Mouse (Mus musculus): Measurements from ENCODE around the gene Epha10.
"Not testable (repeated sequence)": the region's sequence is repeated elsewhere in the genome, so short reads cannot be mapped to it uniquely, and the experiment has no call there.

Gene Epha10

DNA sequence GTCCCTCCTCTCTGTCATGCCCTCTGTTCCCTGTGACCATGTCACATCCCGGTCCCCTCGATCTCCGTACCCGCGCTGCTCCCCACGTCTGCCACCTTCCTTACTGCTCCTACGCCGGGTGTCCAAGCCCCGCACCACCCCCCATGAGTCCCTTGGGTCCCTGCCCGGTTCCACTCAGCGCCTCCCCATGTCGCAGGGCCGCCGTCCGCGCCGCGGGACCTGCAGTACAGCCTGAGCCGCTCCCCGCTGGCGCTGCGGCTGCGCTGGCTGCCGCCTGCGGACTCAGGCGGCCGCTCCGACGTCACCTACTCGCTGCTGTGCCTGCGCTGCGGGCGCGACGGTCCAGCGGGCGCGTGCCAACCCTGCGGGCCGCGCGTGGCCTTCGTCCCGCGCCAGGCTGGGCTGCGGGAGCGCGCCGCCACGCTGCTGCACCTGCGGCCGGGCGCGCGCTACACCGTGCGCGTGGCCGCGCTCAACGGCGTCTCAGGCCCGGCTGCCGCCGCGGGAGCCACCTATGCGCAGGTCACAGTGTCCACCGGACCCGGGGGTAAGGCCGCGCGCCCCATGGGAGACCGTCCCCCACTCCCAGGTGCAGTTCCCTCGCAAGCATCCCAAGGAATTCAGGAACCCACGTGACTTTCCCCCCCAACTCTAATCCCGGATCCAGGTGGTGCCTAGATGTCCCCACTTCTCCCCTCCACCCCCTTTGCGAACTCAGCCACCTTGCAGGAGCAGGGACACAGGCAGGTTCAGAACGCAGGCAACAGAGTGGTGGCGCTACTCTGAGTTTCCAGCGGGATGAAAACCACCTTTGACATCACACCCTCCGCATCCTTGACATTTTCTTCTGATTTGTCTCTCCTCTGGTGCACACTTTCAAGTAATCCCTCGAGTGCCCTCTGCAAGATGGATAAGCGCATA lies 14.1 kb downstream of the Epha10 start:
- no peak for DNase-seq (ENCODE audit: low spot score)

DNA sequence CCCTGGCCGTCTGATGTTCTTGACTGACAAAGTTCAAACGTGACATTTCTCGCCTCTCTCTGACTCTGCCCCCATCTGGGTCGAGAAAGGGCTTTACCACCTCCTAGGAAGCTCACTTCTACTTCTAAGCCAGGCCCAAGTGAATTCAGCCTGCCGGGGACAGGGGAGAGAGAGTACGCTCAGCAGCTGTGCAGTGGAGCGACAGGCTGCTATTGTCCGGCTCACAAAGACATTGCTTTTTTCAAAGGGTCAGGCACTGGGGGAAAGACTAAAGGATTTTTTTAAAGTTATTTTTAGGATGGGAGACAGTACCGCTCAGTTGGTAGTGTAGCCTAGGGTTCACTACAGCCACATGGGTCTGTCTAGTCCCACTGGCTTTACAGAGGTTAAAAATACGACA lies 17.7 kb downstream of the Epha10 start:
- DNase-seq (ENCODE audit: low spot score): no peak

DNA sequence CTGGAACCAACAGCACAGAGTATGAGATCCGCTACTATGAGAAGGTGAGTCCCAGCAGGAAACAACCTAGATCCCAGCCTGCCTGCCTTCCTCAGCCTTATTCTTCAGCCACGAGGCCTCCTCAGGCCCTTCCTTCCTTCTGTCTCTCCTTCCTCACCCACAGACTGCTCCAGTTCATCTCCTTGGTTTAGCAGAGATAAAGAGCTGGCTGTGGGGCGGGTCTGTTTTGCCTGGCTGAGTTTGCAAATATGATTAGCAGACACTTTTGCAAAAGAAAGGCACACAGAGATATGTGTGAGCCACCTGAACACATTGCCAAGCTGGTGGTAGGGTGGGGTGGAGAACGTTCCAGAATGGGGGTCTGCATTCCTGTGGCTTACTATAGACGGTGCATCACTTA lies 19.2 kb downstream of the Epha10 start:
- DNase-seq (ENCODE audit: low spot score): no peak

DNA sequence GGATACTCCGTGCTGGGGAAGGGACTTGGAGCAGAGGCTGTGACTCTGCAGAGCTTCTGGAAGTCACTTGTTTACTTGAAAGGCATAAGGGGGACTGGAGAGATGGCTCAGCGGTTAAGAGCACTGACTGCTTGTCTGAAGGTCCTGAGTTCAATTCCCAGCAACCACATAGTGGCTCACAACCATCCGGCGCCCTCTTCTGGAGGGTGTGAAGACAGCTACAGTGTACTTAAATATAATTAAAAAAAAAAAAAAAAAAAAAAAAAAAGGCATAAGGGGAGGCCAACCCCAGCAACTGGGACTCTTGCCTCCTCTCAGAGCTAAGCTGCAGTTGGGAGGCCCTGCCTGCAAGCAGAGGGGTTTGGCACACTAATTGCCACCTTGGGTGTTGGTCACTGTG lies 24.7 kb downstream of the Epha10 start:
- no peak for DNase-seq (ENCODE audit: low spot score)

DNA sequence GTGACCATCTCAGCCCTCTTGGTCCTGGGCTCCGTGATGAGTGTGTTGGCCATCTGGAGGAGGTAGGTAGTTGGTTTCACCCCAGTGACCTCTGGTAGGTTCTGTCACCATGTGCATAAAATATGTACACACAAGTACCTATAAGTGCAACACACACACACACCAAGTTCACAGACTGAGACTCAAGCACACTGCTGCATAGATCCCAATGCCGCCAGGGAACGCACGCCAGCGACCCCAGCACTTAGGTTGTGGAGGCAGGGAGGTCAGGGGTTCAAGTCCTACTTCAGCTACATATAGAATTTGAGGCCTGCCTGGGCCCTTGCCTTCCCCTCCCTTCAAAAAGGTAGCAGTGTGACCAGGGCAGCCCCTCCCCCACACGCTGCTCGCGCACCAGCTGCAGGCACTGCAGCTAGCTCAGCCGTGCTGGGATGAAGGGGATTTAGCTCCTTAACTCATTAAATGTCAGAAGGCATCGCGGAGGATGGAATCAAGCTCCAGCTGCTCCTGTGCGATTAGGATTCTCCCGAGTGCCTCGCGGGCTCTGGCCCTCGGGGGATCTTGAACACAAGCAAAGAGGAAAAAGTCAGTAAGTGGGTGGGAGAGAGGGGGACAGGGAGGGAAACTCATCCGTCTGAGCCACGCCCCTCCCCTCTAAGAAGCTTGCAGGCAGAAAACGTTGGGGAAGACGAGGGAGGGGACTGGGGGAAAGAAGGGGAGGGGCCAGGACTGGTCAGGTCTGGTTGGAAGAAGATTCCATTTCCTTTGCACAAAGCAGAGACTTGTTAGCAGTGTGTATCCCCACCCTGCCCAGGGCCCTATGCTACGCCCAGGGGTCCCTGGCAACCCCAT lies 25.5 kb downstream of the Epha10 start:
- DNase-seq (ENCODE audit: low spot score): no peak

DNA sequence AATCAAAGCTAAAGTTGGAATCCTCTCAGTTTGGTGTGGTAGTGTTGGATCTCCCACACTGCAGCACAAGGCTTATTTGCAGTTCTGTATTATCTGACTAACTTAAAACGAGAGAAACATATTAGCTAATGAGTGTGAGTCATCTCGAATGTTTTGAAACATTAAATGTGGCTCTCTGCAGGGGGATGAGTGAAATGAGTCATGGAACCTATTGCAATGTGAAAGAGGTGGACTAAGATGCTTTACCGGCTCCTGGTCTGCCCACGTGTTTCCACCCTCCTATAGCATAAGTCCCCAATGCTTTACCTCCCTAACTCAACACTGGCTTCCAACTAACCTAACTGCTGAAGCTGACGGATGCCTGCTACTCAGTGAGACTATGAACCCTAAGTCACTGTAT lies 47.4 kb downstream of the Epha10 start:
- DNase-seq (ENCODE audit: low spot score): no peak

DNA sequence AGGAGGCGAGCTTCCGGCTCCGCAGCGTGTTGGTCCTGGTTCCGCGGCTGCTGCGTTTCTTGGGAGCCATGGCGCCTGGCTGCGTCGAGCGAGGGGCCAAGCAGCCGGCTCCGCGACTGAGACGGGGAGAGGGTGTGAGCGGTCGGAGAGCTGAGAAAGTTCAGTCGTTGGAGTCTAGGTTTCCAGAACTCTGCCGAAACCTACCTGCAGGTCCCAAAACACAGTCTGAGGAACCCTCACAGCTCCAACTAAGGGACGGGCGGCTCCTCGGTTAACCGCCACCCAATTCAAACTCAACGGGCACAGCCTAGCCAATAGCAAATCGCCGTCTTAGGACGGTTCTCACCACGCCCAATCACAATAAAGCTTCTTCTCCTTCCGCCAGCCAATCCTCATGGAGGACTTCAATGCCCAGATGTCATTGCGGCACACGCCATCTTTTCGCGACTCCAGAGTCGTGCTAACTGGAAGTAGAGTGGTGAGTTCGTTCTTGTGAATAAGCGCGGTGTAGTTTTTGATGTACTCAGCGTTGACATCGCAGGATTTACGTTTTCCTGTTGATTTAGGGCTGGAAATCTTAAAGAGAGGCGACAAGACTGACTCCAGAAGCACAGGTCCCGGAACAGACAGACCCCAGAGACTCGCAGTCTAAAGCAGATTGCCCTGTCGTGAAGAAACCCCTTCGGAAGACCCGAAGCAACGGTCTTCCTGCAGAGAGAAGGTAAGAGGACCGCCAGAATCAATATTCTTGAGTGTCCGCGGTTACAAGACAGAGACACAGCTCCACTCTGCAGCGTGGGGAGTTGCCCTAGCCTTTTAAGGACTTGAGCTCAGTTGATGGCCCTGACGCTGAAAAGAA lies 56.1 kb downstream of the Epha10 start, which contains the start of gene 9930104L06Rik:
Gene 9930104L06Rik, plus strand, starts transcription at position 436 of the 859 bp plus-strand sequence.
- peak; percentile 83 for DNase-seq (ENCODE audit: low spot score)

DNA sequence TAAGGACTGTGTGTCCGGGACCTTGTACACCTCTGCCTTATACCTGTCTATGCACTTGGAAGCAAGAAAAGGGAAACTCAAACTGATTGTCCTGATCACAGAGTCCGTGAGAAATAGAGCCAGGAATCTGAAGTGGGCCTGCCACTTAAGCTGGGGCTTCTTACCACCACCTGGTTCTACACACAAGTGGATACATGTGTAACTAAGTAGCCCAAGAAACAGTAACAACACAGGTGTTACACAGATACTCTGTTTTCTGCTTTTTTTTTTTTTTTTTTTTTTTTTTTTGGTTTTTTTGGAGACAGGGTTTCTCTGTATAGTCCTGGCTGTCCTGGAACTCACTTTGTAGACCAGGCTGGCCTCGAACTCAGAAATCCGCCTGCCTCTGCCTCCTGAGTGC lies 58.5 kb downstream of the Epha10 start, which contains the start of gene Cdca8:
Gene Cdca8, minus strand, starts transcription at position 101 of the 400 bp plus-strand sequence.
- not testable (repeated sequence) for DNase-seq (ENCODE audit: low spot score)

DNA sequence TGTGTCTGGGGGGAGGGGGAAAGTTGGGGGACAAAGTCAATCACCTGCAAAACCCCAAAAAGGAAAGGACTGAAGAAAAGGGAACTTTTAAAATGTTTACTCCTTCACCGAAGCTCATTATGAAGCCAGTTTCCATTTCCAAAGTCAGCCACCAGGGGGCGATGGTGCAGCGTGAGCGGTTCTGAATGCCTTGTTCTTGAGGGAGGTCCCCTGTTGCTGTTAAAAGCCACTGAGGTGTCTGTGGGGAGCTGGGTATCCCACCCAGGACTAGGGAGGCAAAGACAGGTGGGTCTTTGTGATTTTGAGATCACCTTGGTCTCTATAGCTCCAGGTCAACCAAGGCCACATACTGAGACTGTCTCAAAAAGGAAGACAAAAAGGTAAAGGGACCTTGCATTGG lies 62.3 kb downstream of the Epha10 start:
- peak; percentile 73 for DNase-seq (ENCODE audit: low spot score)

DNA sequence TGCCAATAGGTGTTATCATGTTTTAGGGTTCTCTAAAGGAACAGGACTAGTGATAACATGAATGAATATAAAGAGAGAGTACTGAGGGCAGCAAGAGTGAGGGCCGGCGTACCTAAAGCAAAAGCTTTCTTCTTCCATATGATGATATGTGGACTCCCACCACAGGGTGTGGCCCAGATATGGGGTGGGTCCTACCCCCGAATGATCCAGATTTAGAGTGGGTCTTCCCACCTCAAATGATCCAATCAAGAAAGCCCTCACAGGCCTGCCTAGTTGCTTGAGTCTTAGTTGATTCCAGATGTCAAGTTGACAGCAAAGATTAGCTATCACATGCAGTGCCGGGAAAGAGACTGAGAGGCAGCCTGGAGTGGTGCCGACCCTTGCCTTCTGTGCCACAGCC lies 63.1 kb downstream of the Epha10 start:
- DNase-seq (ENCODE audit: low spot score): no peak

DNA sequence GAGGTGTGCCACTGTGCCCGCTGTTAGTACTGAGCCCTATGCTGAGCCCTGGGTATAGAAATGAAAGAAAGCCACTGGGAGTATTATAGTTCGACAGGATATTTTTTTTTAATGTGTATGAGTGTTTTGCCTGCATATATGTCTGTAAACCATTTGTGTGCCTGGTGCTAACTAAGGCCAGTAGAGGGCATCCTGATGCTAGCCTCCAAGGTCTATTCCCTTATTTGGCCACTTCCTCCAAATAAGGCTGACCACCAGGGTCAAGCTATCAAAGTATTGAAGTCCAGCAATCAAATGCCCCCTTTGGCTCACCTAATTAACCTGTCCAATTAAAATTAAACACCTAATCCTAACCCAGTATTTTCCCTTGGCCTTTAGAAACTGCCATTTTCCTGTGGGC lies 64.3 kb downstream of the Epha10 start:
- DNase-seq (ENCODE audit: low spot score): no peak

DNA sequence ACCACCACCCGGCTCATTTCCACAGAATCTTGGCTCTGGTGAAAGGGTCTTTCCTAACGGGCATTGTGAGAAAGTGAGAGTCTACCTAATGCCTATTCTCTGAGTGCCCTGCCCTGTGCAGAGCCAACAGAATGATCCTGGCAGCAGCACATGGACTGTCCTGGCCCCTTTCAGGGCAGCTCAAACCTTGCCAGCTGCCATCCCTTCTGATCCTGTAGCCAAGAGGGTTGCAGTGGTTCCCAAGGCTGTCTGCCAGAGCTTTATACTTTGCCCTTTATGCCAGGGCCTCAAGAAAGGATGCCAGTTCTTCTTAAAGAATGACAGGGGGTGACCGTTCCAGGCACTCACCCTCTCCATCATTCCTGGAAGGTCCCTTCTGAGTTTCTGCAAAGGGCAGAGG lies 68.8 kb downstream of the Epha10 start:
- DNase-seq (ENCODE audit: low spot score): no peak

DNA sequence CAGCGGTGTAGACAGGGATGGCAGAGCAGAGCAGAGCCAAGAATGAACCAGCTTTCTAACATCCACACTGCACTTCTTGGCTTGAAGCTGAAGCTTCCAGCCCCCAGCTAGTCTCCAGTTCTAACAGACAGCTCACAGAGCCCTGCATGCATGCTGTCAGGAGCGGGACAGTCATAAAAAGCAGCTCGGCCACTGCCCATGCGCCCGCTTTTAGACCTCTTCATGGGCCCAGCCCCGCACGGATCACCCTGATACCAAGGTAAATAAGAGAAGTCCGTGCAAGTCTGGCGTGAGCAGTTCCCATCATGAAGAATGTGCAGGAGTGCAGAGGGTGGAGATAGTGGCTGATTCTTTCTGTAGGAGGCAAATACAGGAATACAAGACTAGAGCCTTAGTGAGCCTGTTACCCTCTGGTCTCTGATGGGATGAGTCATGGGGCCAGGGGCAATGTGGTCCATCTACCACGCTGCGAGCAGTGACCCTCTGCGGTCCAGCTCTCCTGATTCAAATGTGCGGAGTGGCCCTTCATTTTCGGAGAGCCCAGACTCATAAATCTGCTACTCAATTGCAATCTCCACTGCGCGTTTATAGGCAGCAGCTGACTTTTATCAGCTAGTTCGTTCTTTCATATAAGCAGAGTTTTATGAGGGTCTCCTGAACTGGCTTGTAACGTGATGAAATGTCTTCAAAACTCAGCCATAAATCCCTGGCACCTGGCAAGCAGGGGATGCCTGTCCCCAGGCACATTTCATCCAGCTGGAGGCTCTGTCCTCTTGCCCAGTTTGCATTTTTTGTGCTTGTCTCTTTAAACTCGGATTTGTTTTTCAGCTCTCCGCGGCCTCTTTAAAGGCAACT lies 69.7 kb downstream of the Epha10 start:
- no peak for DNase-seq (ENCODE audit: low spot score)

DNA sequence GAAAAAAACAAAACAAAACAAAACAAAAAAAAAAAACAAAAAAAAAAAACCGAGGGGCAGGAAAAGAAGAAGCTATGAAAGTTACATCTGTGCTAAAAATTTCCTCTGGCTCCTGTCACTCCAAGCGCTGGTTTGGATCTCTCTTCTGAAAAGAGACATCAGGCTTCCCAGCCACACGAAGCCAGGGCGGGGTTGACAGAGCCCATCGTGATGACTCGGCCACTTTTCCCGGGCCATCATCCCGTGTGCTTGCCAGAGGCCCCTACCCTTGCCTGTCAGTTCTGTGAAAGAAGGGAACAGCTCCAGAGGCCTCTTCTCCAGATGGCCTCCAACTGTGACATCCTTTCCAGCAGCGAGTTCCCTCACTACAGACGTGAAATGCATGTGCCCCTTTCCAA lies 70.3 kb downstream of the Epha10 start:
- DNase-seq (ENCODE audit: low spot score): no peak

DNA sequence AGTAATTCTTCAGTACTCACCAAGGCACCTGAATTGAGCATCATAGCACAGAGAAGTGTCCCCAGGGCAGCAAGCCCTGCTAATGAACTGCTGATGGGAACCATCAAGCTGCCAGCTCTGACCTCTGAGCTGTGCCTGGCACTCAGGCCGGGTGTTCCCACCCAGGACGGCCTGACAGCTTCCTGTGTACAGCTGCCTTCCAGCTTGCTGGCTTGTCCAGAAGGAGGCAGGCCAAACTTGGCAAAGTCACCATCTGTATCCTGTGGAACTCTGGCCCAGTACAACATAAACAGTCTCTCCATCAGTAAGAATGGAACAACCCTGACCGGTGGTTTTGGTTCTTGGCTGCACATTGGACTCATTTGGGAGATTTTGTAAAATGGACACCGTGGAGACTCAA lies 72.8 kb downstream of the Epha10 start:
- no peak for DNase-seq (ENCODE audit: low spot score)

DNA sequence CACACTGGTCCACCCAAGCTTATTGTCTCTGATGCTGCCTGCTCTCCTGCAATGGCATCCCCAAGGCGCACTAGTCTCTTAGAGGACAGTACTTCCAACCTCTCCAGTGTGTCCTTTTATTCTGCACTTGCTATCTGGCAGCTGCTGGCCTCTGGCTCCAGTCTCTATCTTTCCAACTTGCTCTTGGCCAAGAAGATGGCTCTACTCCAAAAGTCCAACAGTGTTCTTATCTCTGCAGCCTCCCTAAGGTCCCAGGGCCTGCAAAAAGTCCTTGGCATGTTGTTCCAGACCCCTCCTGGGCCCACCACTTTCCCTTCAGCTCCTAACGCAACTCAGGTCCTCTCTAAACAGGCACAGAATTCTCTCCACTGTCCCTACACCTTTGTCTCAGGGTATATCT lies 76.6 kb downstream of the Epha10 start:
- no peak for DNase-seq (ENCODE audit: low spot score)

DNA sequence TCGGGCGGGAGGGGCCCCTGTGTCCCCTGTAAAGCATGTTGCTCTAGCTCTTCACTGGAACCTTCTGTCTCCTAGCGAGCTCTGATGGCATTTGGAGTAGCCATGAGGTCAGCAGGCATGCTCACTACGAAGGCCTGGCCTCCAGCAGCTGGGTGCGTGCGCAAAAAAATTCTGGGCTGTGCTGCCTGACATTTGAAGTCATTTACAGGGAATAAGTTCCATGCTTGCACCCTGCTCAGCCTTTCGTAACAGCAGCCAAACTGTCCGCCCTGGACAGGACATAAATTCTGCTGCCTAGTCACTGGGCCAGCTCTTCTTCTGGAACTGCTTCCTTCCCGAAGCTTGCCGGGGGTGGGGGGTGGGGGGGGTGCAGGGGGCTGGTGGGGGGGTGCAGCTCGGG lies 78.4 kb downstream of the Epha10 start:
- no peak for DNase-seq (ENCODE audit: low spot score)

DNA sequence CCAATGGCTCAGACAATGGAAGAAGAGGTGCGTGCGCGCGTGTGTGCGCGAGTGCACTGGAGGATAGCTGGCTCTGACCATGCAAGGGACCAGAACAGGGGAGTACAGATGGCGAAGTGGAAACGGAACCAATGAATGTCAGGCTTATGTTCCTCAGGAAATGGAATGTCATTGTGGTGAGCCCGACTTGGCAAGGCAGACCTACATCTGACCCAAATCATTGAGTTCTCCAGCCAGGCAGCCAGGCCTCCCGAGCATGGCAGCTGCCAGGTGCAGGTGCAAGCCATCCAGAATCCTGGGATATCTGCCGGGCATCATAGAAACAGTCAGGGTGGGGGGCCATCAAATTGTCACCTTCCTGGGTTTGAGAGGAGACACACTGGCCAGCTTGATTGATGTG lies 80.2 kb downstream of the Epha10 start:
- no peak for DNase-seq (ENCODE audit: low spot score)

DNA sequence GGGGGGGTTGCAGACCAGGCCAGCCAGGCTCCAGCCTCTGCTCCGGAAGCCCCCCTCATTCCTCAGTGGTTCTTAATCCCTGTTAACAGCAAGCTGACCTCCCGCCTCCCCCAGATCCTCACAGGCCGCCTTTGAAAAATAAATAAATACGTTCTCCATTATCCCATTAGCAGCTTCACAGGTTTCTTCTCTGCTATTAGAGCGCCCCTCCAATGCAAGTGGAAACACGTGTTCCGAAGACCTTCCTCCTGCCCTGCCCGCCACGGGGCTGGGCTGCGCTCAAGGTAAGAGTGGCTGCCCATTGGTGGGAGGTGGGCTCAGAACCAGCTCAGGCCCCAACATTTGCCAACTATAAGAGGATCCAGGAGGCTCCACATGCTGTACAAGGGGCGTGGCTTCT lies 81.9 kb downstream of the Epha10 start:
- no peak for DNase-seq (ENCODE audit: low spot score)

DNA sequence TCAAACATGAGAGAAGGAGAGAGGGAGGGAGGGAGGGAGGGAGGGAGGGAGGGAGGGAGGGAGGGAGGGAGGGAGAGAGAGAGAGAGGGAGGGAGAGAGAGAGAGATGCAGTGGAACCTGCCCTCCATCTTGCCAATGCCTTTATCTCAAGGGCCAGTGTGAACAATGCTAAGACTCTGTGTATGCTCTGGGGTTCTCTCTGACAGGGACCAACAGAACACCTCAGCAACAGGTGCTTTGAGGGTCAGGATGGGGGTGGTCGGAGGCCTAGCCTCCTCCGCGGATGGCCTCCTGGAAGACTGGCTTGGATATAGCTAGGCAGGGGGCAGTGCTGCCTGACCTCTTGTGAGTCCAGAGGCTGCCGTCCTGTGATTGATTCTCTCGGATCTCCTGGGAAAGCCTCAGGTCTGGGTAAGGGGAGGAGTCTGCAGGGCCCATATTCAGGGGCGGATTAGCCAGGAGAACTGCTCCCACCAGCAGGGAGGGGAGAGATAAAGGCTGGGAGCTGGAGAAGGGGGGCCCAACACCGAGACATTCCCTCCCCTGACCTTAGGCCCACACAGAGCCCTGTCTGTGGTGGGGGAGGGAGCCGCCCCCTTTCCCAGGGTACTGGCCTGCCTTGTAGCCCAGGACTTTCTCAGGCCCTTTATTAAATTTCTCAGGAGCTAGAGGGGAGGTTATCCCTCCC lies 84.4 kb downstream of the Epha10 start:
- no peak for DNase-seq (ENCODE audit: low spot score)
